Mouse (Mus musculus) brown adipose tissue, adult 24 weeks (tissue): ENCODE data around the gene Amn. TPM values are rescaled to one million over a fixed set of nuclear protein-coding genes. Genes with fewer than 3 reads are reported as not detected.

Source experiments
- H3K27ac ChIP-seq: fragments of 200-500 bp; replicated peaks from 2 replicates; pipeline ENCODE4 v1.5.1; 2012; ENCODE audit warnings: low read depth, mild to moderate bottlenecking, low read length
- H3K4me1 ChIP-seq: fragments of 200-500 bp; 2 replicates; pipeline ENCODE4 v1.6.1; 2012; ENCODE audit warnings: low read length, mixed read lengths; ENCODE audit not compliant: control insufficient read depth, insufficient read depth, insufficient read length
- H3K4me3 ChIP-seq: fragments of 200-500 bp; 2 replicates; pipeline ENCODE4 v1.5.1; 2012; ENCODE audit warnings: low read depth, mild to moderate bottlenecking, low read length, moderate library complexity; ENCODE audit not compliant: insufficient read depth
- polyA plus RNA-seq: library from polyadenylated mRNA; stranded (reverse); fragments of >200 nt; gene quantifications from 2 replicates; pipeline ENCODE4 v1.2.4, GENCODE M21; 2012; ENCODE audit not compliant: missing spikeins, insufficient read depth, insufficient read length

Amn gene
- polyA plus RNA-seq, 1 experiment, result not detected

DNA sequence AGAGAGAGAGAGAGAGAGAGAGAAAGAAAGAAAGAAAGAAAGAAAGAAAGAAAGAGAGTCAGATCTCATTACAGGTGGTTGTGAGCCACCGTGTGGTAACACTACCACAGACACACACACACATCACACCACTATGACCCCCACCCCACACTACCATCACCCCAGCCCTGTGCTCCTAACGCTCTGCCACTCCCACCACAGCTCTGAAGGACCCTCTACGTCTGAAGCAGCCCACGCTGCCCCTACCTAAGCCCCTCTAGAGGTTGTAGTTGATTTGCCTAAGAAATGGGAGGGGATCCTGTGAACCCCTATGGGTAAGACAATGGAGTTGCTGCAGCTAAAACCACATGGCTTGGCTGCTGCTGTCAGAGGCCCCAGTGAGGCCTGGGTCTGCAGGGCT lies 12.7 kb downstream of the Amn start:
- Histone ChIP-seq H3K4me1 (no peaks in the 10 kb centered on the region), H3K4me3 (no peak overlapping the region), H3K27ac (no peak overlapping the region)

DNA sequence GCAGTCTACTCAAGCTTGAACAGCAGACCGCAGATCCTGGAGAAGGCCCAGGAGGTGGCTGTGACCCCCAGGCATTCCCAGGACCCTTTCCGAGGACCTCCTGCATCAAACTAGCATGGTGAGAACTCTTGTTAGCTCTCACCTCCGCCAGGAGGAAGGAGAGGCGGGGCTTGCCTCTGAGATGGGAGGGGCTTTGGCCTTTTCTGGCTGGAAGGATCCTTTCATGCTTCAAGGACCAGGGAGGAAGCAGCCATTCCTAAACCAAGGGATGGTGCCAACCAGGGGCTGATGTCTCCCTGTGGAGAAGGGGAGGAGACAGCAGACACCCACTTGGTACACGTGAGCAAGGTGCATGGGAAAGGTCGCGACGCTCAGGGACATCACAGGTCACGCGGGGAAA lies 13.6 kb downstream of the Amn start:
- Histone ChIP-seq H3K27ac (no peak overlapping the region), H3K4me1 (no peaks in the 10 kb centered on the region), H3K4me3 (no peak overlapping the region)

- Histone ChIP-seq H3K27ac (no peak overlapping the region), H3K4me3 (no peak overlapping the region)
Measured at GRCm38 (mm10) chr12:111293025-111293424, 22.1 kb downstream of the Amn start.

GRCm38 (mm10) chr12:111301322-111302017 lies 30.6 kb downstream of the Amn start:
- no peaks in the 10 kb centered on the region for H3K4me1 ChIP-seq
- no peak overlapping the region for H3K27ac ChIP-seq
- H3K4me3 ChIP-seq, result no peak overlapping the region

More at GRCm38 (mm10) chr12:111293025-111293424, 22.1 kb downstream of the Amn start:
- H3K4me1 ChIP-seq, result no peaks in the 10 kb centered on the region

DNA sequence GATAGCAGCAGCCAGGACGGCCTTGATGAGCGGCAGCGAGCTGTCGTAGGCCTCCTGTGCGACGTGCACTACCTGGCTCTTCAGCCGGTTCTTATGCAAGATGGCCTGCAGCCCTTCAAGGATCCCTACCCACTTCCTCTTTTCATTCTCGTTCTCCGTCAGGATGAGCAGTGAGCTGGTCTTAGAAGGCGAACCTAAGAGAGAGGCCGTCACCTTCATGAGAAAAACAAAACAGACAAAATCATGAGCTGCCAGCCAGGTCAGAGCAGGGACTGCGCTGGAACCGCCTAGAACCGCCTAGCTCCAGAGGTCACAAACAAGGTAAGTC lies 31.1 kb downstream of the Amn start:
- Histone ChIP-seq H3K27ac (no peak overlapping the region), H3K4me1 (no peaks in the 10 kb centered on the region)

GRCm38 (mm10) chr12:111303702-111304337 lies 32.9 kb downstream of the Amn start:
- Histone ChIP-seq H3K4me3 (no peak overlapping the region), H3K27ac (no peak overlapping the region), H3K4me1 (no peaks in the 10 kb centered on the region)

More for the DNA sequence above, 31.1 kb downstream of the Amn start:
- H3K4me3 ChIP-seq, result no peak overlapping the region

DNA sequence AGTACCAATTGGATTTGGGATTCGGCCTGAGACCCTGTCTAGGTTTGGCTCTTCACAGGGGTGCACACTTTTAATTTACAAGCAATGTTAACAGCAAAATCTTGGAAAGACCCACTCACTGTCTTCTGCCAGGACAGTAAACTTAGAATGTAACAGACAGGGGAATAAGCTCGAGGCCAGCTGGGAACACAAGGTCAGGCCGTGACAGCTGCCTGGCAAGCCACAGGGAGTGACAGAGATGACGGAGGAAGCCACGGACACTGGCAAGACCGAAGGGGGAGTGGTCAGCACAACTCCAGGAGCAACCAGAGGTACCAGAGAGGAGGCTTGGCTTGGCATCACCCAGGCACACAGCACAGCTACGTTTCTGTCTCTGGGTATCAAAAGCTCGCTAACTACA lies 35.9 kb downstream of the Amn start:
- no peaks in the 10 kb centered on the region for H3K4me1 ChIP-seq
- no peak overlapping the region for H3K4me3 ChIP-seq
- H3K27ac ChIP-seq, result no peak overlapping the region

DNA sequence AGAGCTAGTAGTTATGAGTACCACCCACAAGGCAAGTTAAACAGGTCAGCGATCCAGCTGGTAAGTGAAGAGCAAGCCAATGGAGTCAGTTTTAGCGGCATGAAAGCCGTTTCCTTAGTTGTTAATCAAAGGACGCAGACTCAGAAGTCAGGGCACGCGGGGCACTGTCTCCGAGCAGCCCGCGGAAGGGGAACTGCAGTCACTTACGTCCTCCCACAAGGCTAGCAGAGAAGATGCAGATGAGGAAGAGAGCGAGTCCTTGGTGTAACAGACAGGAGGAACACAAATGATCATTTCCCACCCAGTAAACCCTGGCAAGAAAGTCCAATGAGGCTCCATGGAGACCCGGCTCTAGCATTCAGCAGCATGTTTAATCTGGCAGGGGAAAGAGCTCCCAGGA lies 38.4 kb downstream of the Amn start:
- Histone ChIP-seq H3K27ac (no peak overlapping the region), H3K4me3 (no peak overlapping the region), H3K4me1 (no peaks in the 10 kb centered on the region)

- H3K4me3 ChIP-seq, result no peak overlapping the region
Measured at GRCm38 (mm10) chr12:111309931-111310330, 39.0 kb downstream of the Amn start.

GRCm38 (mm10) chr12:111311775-111312174 lies 40.9 kb downstream of the Amn start:
- Histone ChIP-seq H3K4me1 (no peaks in the 10 kb centered on the region), H3K27ac (no peak overlapping the region), H3K4me3 (no peak overlapping the region)

More at GRCm38 (mm10) chr12:111309931-111310330, 39.0 kb downstream of the Amn start:
- Histone ChIP-seq H3K27ac (no peak overlapping the region), H3K4me1 (no peaks in the 10 kb centered on the region)

DNA sequence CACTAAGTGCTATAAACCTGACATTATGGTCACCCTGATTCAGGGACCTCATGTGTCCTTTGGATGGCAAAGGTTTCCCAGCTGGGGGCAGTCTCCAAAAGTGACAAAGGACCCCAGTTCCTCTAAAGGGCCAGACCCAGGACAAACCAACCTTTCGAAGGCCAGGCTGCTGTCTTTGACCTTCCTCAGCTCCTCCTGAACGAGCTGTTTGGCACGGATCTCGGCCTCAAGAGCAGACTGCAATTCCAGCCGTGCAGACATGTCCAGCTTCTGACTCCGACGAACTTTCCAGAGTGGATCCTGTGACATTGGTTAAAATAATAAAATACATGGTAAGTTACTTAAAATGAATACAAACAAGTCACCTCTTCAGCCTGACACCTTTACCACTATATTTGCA lies 43.4 kb downstream of the Amn start:
- H3K4me1 ChIP-seq, result no peaks in the 10 kb centered on the region
- no peak overlapping the region for H3K4me3 ChIP-seq
- H3K27ac ChIP-seq, result no peak overlapping the region

GRCm38 (mm10) chr12:111317694-111318093 lies 46.8 kb downstream of the Amn start:
- no peak overlapping the region for H3K27ac ChIP-seq
- H3K4me1 ChIP-seq, result peaks cover 2% of the 10 kb centered on the region; the same call in 1 of the 2 replicates
- H3K4me3 ChIP-seq, result no peak overlapping the region

- H3K4me1 ChIP-seq, result peaks cover 2% of the 10 kb centered on the region; the same call in 1 of the 2 replicates
- no peak overlapping the region for H3K4me3 ChIP-seq
- H3K27ac ChIP-seq, result no peak overlapping the region
Measured at GRCm38 (mm10) chr12:111320549-111320948, 49.7 kb downstream of the Amn start.

- H3K27ac ChIP-seq, result no peak overlapping the region
- H3K4me3 ChIP-seq, result no peak overlapping the region
- H3K4me1 ChIP-seq, result peaks cover 2% of the 10 kb centered on the region; the same call in 1 of the 2 replicates
Measured at GRCm38 (mm10) chr12:111321832-111322231, 50.9 kb downstream of the Amn start.

GRCm38 (mm10) chr12:111323423-111323822 lies 52.5 kb downstream of the Amn start:
- Histone ChIP-seq H3K4me1 (peaks cover 2% of the 10 kb centered on the region; the same call in 1 of the 2 replicates), H3K27ac (no peak overlapping the region), H3K4me3 (no peak overlapping the region)

GRCm38 (mm10) chr12:111324536-111324935 lies 53.6 kb downstream of the Amn start:
- peaks cover 2% of the 10 kb centered on the region; the same call in 1 of the 2 replicates for H3K4me1 ChIP-seq

More at GRCm38 (mm10) chr12:111324536-111324935, 53.6 kb downstream of the Amn start:
- no peak overlapping the region for H3K27ac ChIP-seq
- H3K4me3 ChIP-seq, result no peak overlapping the region
